Mouse (Mus musculus): ENCODE measurements at regions not wholly inside any gene's neighbourhood (a gene's known extent, or its start where the extent isn't known, plus 50 kb on each side); places are given as distances from the start of the nearest gene placed in this dataset.

GRCm38 (mm10) chr5:64591792-64592191 is 211.4 kb upstream of the Klf3 start:
- 87% methylated on average over 2 of the region's 2 CpGs for WGBS
- no peak overlapping the region for H3K27ac ChIP-seq
- ATAC-seq (ENCODE audit: insufficient number of reproducible peaks, insufficient read depth, low FRiP score, low TSS enrichment), result no peak

GRCm38 (mm10) chr5:64595220-64595619 is 208.0 kb upstream of the Klf3 start:
- Histone ChIP-seq H3K27me3 (no peaks in the 10 kb centered on the region), H3K27ac (peak overlapping the region; percentile 82), H3K4me1 (peaks cover 36% of the 10 kb centered on the region), H3K9me3 (no peaks in the 10 kb centered on the region), H3K4me2 (replicated peaks) (no peak overlapping the region), H3K36me3 (no peaks in the 10 kb centered on the region), H3K4me3 (no peak overlapping the region), H3K9ac (no peak overlapping the region)
- 28% methylated on average over 3 of the region's 3 CpGs for WGBS
- ATAC-seq (ENCODE audit: insufficient number of reproducible peaks, insufficient read depth, low FRiP score, low TSS enrichment), result peak; percentile 52; the same call in 1 of the 2 replicates

More at GRCm38 (mm10) chr5:64591792-64592191, 211.4 kb upstream of the Klf3 start:
- Histone ChIP-seq H3K9ac (no peak overlapping the region), H3K4me3 (no peak overlapping the region), H3K4me2 (replicated peaks) (no peak overlapping the region), H3K36me3 (no peaks in the 10 kb centered on the region), H3K4me1 (peaks cover 35% of the 10 kb centered on the region), H3K9me3 (no peaks in the 10 kb centered on the region), H3K27me3 (no peaks in the 10 kb centered on the region)

- peak overlapping the region; percentile 82 for H3K27ac ChIP-seq
These were observed 207.3 kb upstream of the Klf3 start for GRCm38 (mm10) chr5:64595751-64596344.

GRCm38 (mm10) chr5:64597021-64597420 is 206.2 kb upstream of the Klf3 start:
- Histone ChIP-seq H3K4me1 (peaks cover 44% of the 10 kb centered on the region), H3K9ac (no peak overlapping the region), H3K36me3 (no peaks in the 10 kb centered on the region), H3K27ac (peak overlapping the region; percentile 12; the same call in 1 of the 2 replicates), H3K27me3 (no peaks in the 10 kb centered on the region), H3K4me3 (no peak overlapping the region), H3K9me3 (no peaks in the 10 kb centered on the region), H3K4me2 (replicated peaks) (no peak overlapping the region)
- ATAC-seq (ENCODE audit: insufficient number of reproducible peaks, insufficient read depth, low FRiP score, low TSS enrichment), result no peak
- WGBS, result 59% methylated on average over 7 of the region's 7 CpGs

More at GRCm38 (mm10) chr5:64595751-64596344, 207.3 kb upstream of the Klf3 start:
- Histone ChIP-seq H3K4me3 (no peak overlapping the region), H3K9ac (no peak overlapping the region), H3K36me3 (no peaks in the 10 kb centered on the region), H3K27me3 (no peaks in the 10 kb centered on the region), H3K4me1 (peaks cover 42% of the 10 kb centered on the region), H3K9me3 (no peaks in the 10 kb centered on the region), H3K4me2 (replicated peaks) (no peak overlapping the region; the same call in 1 of the 2 replicates)
- 15% methylated on average over 17 of the region's 17 CpGs for WGBS
- no peak for ATAC-seq (ENCODE audit: insufficient number of reproducible peaks, insufficient read depth, low FRiP score, low TSS enrichment)

- no peak overlapping the region for H3K9ac ChIP-seq
- no peak for ATAC-seq (ENCODE audit: insufficient number of reproducible peaks, insufficient read depth, low FRiP score, low TSS enrichment)
- no peaks in the 10 kb centered on the region for H3K27me3 ChIP-seq
- H3K9me3 ChIP-seq, result no peaks in the 10 kb centered on the region
- H3K4me1 ChIP-seq, result peaks cover 44% of the 10 kb centered on the region
- H3K4me3 ChIP-seq, result no peak overlapping the region
- 64% methylated on average over 3 of the region's 3 CpGs for WGBS
- no peak overlapping the region for H3K4me2 ChIP-seq (replicated peaks)
- H3K27ac ChIP-seq, result 0 out of 2 replicates have a peak overlapping the region, but pooled peaks have one; percentile 12
- no peaks in the 10 kb centered on the region for H3K36me3 ChIP-seq
These were observed 205.7 kb upstream of the Klf3 start for GRCm38 (mm10) chr5:64597451-64597850.

GRCm38 (mm10) chr5:64598606-64599005 is 204.6 kb upstream of the Klf3 start:
- WGBS, result 91% methylated on average over 3 of the region's 3 CpGs
- no peaks in the 10 kb centered on the region for H3K27me3 ChIP-seq
- no peak overlapping the region for H3K4me3 ChIP-seq
- no peaks in the 10 kb centered on the region for H3K9me3 ChIP-seq
- no peaks in the 10 kb centered on the region for H3K36me3 ChIP-seq
- ATAC-seq (ENCODE audit: insufficient number of reproducible peaks, insufficient read depth, low FRiP score, low TSS enrichment), result no peak
- H3K9ac ChIP-seq, result no peak overlapping the region
- H3K27ac ChIP-seq, result no peak overlapping the region
- H3K4me1 ChIP-seq, result peaks cover 44% of the 10 kb centered on the region
- no peak overlapping the region for H3K4me2 ChIP-seq (replicated peaks)

GRCm38 (mm10) chr5:64599015-64599414 is 204.2 kb upstream of the Klf3 start:
- 0 out of 2 replicates have a peak overlapping the region, but pooled peaks have one; percentile 86 for H3K27ac ChIP-seq
- H3K36me3 ChIP-seq, result no peaks in the 10 kb centered on the region
- H3K4me1 ChIP-seq, result peaks cover 42% of the 10 kb centered on the region
- H3K4me3 ChIP-seq, result no peak overlapping the region
- H3K4me2 ChIP-seq (replicated peaks), result no peak overlapping the region
- H3K27me3 ChIP-seq, result no peaks in the 10 kb centered on the region
- ATAC-seq (ENCODE audit: insufficient number of reproducible peaks, insufficient read depth, low FRiP score, low TSS enrichment), result no peak
- no peak overlapping the region for H3K9ac ChIP-seq
- H3K9me3 ChIP-seq, result no peaks in the 10 kb centered on the region
- 62% methylated on average over 3 of the region's 3 CpGs for WGBS

GRCm38 (mm10) chr5:64599865-64600288 is 203.3 kb upstream of the Klf3 start:
- Histone ChIP-seq H3K4me3 (no peak overlapping the region), H3K27ac (peak overlapping the region; percentile 86), H3K4me1 (peaks cover 34% of the 10 kb centered on the region), H3K9ac (no peak overlapping the region), H3K27me3 (no peaks in the 10 kb centered on the region), H3K36me3 (no peaks in the 10 kb centered on the region), H3K4me2 (replicated peaks) (peak overlapping the region; percentile 28), H3K9me3 (no peaks in the 10 kb centered on the region)
- ATAC-seq (ENCODE audit: insufficient number of reproducible peaks, insufficient read depth, low FRiP score, low TSS enrichment), result no peak
- 29% methylated on average over 13 of the region's 13 CpGs for WGBS

GRCm38 (mm10) chr5:64600392-64600791 is 202.8 kb upstream of the Klf3 start:
- WGBS, result 31% methylated on average over 7 of the region's 7 CpGs
- no peak for ATAC-seq (ENCODE audit: insufficient number of reproducible peaks, insufficient read depth, low FRiP score, low TSS enrichment)
- Histone ChIP-seq H3K4me1 (peaks cover 29% of the 10 kb centered on the region), H3K9ac (no peak overlapping the region), H3K4me3 (no peak overlapping the region), H3K4me2 (replicated peaks) (peak overlapping the region; percentile 28; the same call in 1 of the 2 replicates), H3K36me3 (no peaks in the 10 kb centered on the region), H3K27ac (peak overlapping the region; percentile 86), H3K27me3 (no peaks in the 10 kb centered on the region), H3K9me3 (no peaks in the 10 kb centered on the region)

- Histone ChIP-seq H3K9ac (no peak overlapping the region), H3K36me3 (no peaks in the 10 kb centered on the region), H3K4me2 (replicated peaks) (no peak overlapping the region), H3K27ac (peak overlapping the region; percentile 86; the same call in 1 of the 2 replicates), H3K9me3 (no peaks in the 10 kb centered on the region), H3K4me1 (peaks cover 24% of the 10 kb centered on the region), H3K4me3 (no peak overlapping the region), H3K27me3 (no peaks in the 10 kb centered on the region)
- 43% methylated on average over 2 of the region's 2 CpGs for WGBS
- no peak for ATAC-seq (ENCODE audit: insufficient number of reproducible peaks, insufficient read depth, low FRiP score, low TSS enrichment)
These were observed 202.4 kb upstream of the Klf3 start for GRCm38 (mm10) chr5:64600811-64601210.

- Histone ChIP-seq H3K4me1 (peaks cover 20% of the 10 kb centered on the region), H3K36me3 (no peaks in the 10 kb centered on the region), H3K9ac (no peak overlapping the region), H3K27ac (peak overlapping the region; percentile 17; the same call in 1 of the 2 replicates), H3K27me3 (no peaks in the 10 kb centered on the region), H3K9me3 (no peaks in the 10 kb centered on the region), H3K4me3 (no peak overlapping the region), H3K4me2 (replicated peaks) (no peak overlapping the region)
- 72% methylated on average over 8 of the region's 8 CpGs for WGBS
- ATAC-seq (ENCODE audit: insufficient number of reproducible peaks, insufficient read depth, low FRiP score, low TSS enrichment), result peak; percentile 26; the same call in 1 of the 2 replicates
These were observed 201.9 kb upstream of the Klf3 start for GRCm38 (mm10) chr5:64601285-64601684.

GRCm38 (mm10) chr5:64601832-64602231 is 201.4 kb upstream of the Klf3 start:
- WGBS, result 77% methylated on average over 5 of the region's 5 CpGs
- Histone ChIP-seq H3K9me3 (no peaks in the 10 kb centered on the region), H3K27ac (peak overlapping the region; percentile 17; the same call in 1 of the 2 replicates), H3K27me3 (no peaks in the 10 kb centered on the region), H3K4me3 (no peak overlapping the region), H3K4me1 (peaks cover 17% of the 10 kb centered on the region), H3K4me2 (replicated peaks) (no peak overlapping the region), H3K9ac (no peak overlapping the region), H3K36me3 (no peaks in the 10 kb centered on the region)
- ATAC-seq (ENCODE audit: insufficient number of reproducible peaks, insufficient read depth, low FRiP score, low TSS enrichment), result no peak
